Mouse (Mus musculus): ENCODE measurements around the gene Prl2c1. TPM values are rescaled to one million over a fixed set of nuclear protein-coding genes. Genes with fewer than 3 reads are reported as not detected.

The Prl2c1 gene
- total RNA-seq (2014; fragmentation: Nextera tagmentation) (not detected in 2 replicates), total RNA-seq (2017) (not detected in 2 replicates)

DNA sequence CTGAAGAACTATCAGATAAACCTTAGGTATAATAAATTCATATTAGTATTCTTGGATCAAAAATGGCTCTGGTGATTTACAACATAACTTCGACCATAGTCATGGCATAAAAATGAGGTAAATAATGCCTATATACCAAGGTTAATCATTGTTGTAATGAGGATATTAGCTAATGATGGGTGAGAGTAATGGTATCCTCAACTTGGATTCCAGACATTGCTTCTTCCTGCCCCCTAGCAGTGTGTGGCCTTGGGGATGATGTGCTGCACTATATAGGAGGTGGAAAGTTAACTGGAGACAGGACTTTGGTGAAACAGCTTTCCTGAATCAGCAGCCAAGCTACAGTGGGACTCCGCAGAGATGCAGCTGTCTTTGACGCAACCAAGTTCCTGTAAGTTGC lies at the start of gene Prl2c1:
Gene Prl2c1, plus strand, starts transcription at position 301 of the 400 bp plus-strand sequence.
- no peak for ATAC-seq (replicated peaks; ENCODE audit: low FRiP score, low TSS enrichment, poor library complexity, severe bottlenecking)

- no peak for ATAC-seq (replicated peaks; ENCODE audit: low FRiP score, low TSS enrichment, poor library complexity, severe bottlenecking)
Observed at GRCm38 (mm10) chr13:27801354-27801753, 47.8 kb upstream of the Prl2c1 start, which contains the start of gene Prl2a1. Prl2a1 (plus strand) TSS chr13:27801654.

DNA sequence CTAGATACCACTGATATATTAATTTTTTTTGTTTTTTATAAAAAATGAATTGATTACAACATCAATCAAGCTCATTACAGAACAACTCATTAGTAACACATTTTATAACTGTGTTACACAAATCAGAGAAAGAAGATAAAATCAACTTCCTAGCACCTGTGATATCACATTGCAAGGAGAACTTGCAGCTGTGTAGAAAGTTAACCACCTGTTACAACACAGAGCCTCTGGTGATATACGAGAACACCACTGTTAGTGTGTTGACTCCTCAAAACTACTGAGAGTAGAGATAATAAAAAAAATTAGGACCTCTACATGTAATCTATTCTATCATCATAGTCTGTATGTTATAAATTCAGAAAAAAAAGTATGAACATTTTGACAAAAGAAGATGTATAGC lies 46.4 kb upstream of the Prl2c1 start:
- no peak for ATAC-seq (replicated peaks; ENCODE audit: low FRiP score, low TSS enrichment, poor library complexity, severe bottlenecking)

DNA sequence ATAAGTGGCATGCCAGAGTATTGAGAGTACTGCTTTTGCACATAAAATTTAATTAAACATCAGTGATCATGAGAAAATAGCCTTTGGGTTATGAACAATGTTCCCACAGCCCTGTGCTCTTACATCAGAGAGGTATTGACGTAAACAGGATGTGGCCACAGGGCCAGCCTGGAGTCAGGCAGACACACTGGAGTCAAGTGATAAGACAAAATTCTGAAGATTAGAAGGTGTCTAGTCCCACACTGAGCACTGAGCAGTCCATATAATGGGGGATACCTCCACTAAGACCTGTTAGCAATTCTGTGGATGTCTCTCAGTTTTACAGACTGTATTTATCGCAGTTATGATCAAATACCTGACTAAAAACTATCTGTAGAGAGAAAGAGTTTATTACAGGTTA lies 55.1 kb downstream of the Prl2c1 start:
- 0 out of 2 replicates have a peak, but pooled peaks have one; percentile 41 for ATAC-seq (replicated peaks; ENCODE audit: low FRiP score, low TSS enrichment, poor library complexity, severe bottlenecking)

Other genes starting within 250 kb of the Prl2c1 start
- not detected in 2 replicates for gene Prl7b1, start 238.8 kb upstream of the Prl2c1 start, total RNA-seq (2014; fragmentation: Nextera tagmentation)
- not detected in 2 replicates for gene Prl7b1, start 238.8 kb upstream of the Prl2c1 start, total RNA-seq (2017)
- gene Prl7a1, start 206.8 kb upstream of the Prl2c1 start, total RNA-seq (2014; fragmentation: Nextera tagmentation): not detected in 2 replicates
- not detected in 2 replicates for gene Prl7a1, start 206.8 kb upstream of the Prl2c1 start, total RNA-seq (2017)
- not detected in 2 replicates for gene Prl7a2, start 181.3 kb upstream of the Prl2c1 start, total RNA-seq (2014; fragmentation: Nextera tagmentation)
- not detected in 2 replicates for gene Prl7a2, start 181.3 kb upstream of the Prl2c1 start, total RNA-seq (2017)
- gene Prl7d1, start 132.6 kb upstream of the Prl2c1 start, total RNA-seq (2014; fragmentation: Nextera tagmentation): not detected in 2 replicates
- not detected in 2 replicates for gene Prl7d1, start 132.6 kb upstream of the Prl2c1 start, total RNA-seq (2017)
- gene Prl7c1, start 68.5 kb upstream of the Prl2c1 start, total RNA-seq (2014; fragmentation: Nextera tagmentation): not detected in 2 replicates
- gene Prl7c1, start 68.5 kb upstream of the Prl2c1 start, total RNA-seq (2017): not detected in 2 replicates
- gene Prl2a1, start 47.7 kb upstream of the Prl2c1 start, total RNA-seq (2014; fragmentation: Nextera tagmentation): not detected in 2 replicates
- gene Prl2a1, start 47.7 kb upstream of the Prl2c1 start, total RNA-seq (2017): not detected in 2 replicates
- gene Prl4a1, start 166.9 kb downstream of the Prl2c1 start, total RNA-seq (2014; fragmentation: Nextera tagmentation): not detected in 2 replicates
- not detected in 2 replicates for gene Prl4a1, start 166.9 kb downstream of the Prl2c1 start, total RNA-seq (2017)

Data from megakaryocyte-erythroid progenitor cell, adult 5-6 weeks (primary cell).